Mouse (Mus musculus): Measurements from ENCODE around the gene Cd300ld3. TPM values are rescaled to one million over a fixed set of nuclear protein-coding genes. Genes with fewer than 3 reads are reported as not detected.

Gene Cd300ld3
- total RNA-seq (2023; ENCODE audit: inconsistent age) = 0.90 to 1.1 TPM (median 0.96 TPM) in 4 replicates

DNA sequence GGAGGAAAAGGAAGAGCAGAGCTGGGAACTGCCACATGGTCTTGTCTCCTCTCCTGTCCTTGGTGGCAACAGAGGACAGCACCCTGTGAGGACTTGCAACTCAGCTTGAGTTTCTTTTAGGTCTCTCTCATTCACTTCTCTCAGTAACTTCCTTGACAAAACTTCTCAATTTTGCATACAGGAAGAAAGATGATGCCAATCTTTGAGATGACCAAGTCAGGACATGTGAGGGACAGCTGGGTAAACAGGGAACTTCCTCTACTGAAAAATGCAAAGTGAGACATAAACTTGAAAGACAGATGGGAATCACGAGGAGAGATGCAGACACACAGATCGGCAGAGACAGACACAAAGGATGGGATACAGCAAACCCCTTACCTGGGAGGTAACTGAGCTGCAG, at the start of gene Cd300ld3:
Gene Cd300ld3, minus strand, starts transcription at position 151 of the 400 bp plus-strand sequence.

GRCm38 (mm10) chr11:115091362-115091901, 43.2 kb upstream of the Cd300ld3 start, which contains the start of gene Rab37:
Gene Rab37 (plus strand): TSS chr11:115091431.

GRCm38 (mm10) chr11:115062077-115062476, 13.9 kb upstream of the Cd300ld3 start, which contains the start of gene Cd300e:
Gene Cd300e (minus strand): TSS chr11:115062177.

DNA sequence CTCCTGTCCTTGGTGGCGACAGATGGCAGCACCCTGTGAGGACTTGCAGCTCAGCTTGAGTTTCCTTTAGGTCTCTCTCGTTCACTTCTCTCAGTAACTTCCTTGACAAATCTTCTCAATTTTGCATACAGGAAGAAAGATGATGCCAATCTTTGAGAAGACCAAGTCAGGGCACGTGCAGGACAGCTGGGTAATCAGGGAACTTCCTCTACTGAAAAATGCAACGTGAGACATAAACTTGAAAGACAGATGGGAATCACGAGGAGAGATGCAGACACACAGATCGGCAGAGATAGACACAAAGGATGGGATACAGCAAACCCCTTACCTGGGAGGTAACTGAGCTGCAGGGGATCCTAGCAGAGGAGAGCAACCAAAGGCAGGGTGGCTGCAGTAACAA, 10.5 kb downstream of the Cd300ld3 start, which contains the start of gene Cd300ld5:
Gene Cd300ld5, minus strand, starts transcription at position 101 of the 400 bp plus-strand sequence.

DNA sequence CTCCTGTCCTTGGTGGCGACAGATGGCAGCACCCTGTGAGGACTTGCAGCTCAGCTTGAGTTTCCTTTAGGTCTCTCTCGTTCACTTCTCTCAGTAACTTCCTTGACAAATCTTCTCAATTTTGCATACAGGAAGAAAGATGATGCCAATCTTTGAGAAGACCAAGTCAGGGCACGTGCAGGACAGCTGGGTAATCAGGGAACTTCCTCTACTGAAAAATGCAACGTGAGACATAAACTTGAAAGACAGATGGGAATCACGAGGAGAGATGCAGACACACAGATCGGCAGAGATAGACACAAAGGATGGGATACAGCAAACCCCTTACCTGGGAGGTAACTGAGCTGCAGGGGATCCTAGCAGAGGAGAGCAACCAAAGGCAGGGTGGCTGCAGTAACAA, 21.3 kb downstream of the Cd300ld3 start, which contains the start of gene Cd300ld4:
Gene Cd300ld4, minus strand, starts transcription at position 101 of the 400 bp plus-strand sequence.

GRCm38 (mm10) chr11:115016093-115016492, 32.1 kb downstream of the Cd300ld3 start, which contains the start of gene Cd300ld2:
Gene Cd300ld2 (minus strand): TSS chr11:115016193.

GRCm38 (mm10) chr11:115001474-115002040, 46.7 kb downstream of the Cd300ld3 start, which contains the start of gene Cd300c2:
Gene Cd300c2 (minus strand): TSS chr11:115001880.

Other genes with a start within 250 kb of the Cd300ld3 start
- gene Gpr142, start 249.5 kb downstream of the Cd300ld3 start, total RNA-seq (2023; ENCODE audit: inconsistent age) = not detected in 4 replicates
- 0.16 TPM in 1 of 4 replicates, not detected in the others for gene Gprc5c, start 197.3 kb downstream of the Cd300ld3 start, total RNA-seq (2023; ENCODE audit: inconsistent age)
- gene Cd300a, start 158.4 kb downstream of the Cd300ld3 start, total RNA-seq (2023; ENCODE audit: inconsistent age) = 0.71 to 1.3 TPM (median 0.95 TPM) in 4 replicates
- gene Cd300lb, start 114.0 kb downstream of the Cd300ld3 start, total RNA-seq (2023; ENCODE audit: inconsistent age) = 0.26 to 1.3 TPM in 2 of 4 replicates, not detected in the others
- gene Cd300c, start 79.3 kb downstream of the Cd300ld3 start, total RNA-seq (2023; ENCODE audit: inconsistent age) = not detected in 4 replicates
- gene Cd300ld, start 58.5 kb downstream of the Cd300ld3 start, total RNA-seq (2023; ENCODE audit: inconsistent age) = 0.51 to 1.00 TPM (median 0.70 TPM) in 4 replicates
- gene Cd300c2, start 46.5 kb downstream of the Cd300ld3 start, total RNA-seq (2023; ENCODE audit: inconsistent age) = 0.60 to 2.1 TPM (median 1.6 TPM) in 4 replicates
- not detected in 4 replicates for gene Cd300ld2, start 32.2 kb downstream of the Cd300ld3 start, total RNA-seq (2023; ENCODE audit: inconsistent age)
- gene Cd300ld4, start 21.4 kb downstream of the Cd300ld3 start, total RNA-seq (2023; ENCODE audit: inconsistent age) = not detected in 4 replicates
- gene Cd300ld5, start 10.6 kb downstream of the Cd300ld3 start, total RNA-seq (2023; ENCODE audit: inconsistent age) = 0.90 to 1.1 TPM (median 0.95 TPM) in 4 replicates
- 0.39 to 1.3 TPM (median 1.2 TPM) in 4 replicates for gene Cd300e, start 13.8 kb upstream of the Cd300ld3 start, total RNA-seq (2023; ENCODE audit: inconsistent age)
- 4.1 to 6.9 TPM (median 4.9 TPM) in 4 replicates for gene Rab37, start 43.0 kb upstream of the Cd300ld3 start, total RNA-seq (2023; ENCODE audit: inconsistent age)
- 9.7 to 14.3 TPM (median 10.3 TPM) in 4 replicates for gene Cd300lf, start 85.6 kb upstream of the Cd300ld3 start, total RNA-seq (2023; ENCODE audit: inconsistent age)
- gene Slc9a3r1, start 114.9 kb upstream of the Cd300ld3 start, total RNA-seq (2023; ENCODE audit: inconsistent age) = 73.9 to 83.7 TPM (median 79.0 TPM) in 4 replicates
- gene Tmem104, start 139.1 kb upstream of the Cd300ld3 start, total RNA-seq (2023; ENCODE audit: inconsistent age) = 14.8 to 19.6 TPM (median 16.6 TPM) in 4 replicates
- gene Nat9, start 139.4 kb upstream of the Cd300ld3 start, total RNA-seq (2023; ENCODE audit: inconsistent age) = 15.6 to 30.2 TPM (median 19.0 TPM) in 4 replicates
- not detected in 4 replicates for gene Grin2c, start 218.8 kb upstream of the Cd300ld3 start, total RNA-seq (2023; ENCODE audit: inconsistent age)
- gene Fdxr, start 228.6 kb upstream of the Cd300ld3 start, total RNA-seq (2023; ENCODE audit: inconsistent age) = 18.4 to 21.9 TPM (median 20.6 TPM) in 4 replicates
- gene Fads6, start 249.3 kb upstream of the Cd300ld3 start, total RNA-seq (2023; ENCODE audit: inconsistent age) = 0.19 TPM in 1 of 4 replicates, not detected in the others